Mouse (Mus musculus): ENCODE measurements around the gene Hps5.
A peak's percentile ranks its signal among the peaks of the same experiment; 100 is the strongest.

The Hps5 gene

DNA sequence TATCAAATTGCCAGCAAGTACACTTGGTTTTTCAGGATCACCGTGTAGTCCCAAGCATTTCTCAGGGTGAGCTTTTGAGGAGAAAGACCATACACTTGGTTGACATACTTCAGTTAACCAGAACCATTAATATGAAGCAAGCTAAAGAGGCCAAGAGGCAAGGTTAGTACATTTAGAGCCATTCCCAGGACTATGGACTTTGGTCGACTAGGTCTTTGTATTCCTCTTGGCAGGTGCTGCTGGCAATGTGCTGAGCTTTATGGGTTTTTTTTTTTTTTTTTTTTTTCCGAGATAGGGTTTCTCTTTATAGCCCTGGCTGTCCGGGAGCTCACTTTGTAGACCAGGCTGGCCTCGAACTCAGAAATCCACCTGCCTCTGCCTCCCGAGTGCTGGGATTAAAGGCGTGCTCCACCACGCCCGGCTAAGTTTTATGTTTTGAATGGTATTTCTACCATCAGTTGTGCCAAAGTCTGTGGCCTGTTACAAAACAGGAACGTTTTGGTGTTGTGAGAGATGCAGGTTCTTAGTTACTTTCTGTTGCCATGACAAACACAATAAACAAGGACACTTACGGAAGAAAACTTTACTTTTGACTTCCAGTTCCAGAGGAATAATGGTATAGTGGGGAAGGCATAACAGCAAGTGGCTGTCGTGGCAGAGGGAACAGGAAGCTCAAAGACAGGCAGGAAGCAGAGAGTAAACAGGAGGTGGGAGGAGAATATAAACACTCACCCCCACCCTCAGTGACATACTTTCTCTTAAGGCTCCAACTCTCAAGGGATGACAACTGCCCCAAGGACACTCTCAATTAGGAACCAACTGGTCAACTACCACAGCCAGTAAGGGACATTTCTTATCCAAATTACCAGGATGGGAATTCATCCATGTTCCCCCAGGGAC, 57.1 kb downstream of the Hps5 start:
- DNase-seq (ENCODE audit: low spot score in 2 of 2) = no peak

DNA sequence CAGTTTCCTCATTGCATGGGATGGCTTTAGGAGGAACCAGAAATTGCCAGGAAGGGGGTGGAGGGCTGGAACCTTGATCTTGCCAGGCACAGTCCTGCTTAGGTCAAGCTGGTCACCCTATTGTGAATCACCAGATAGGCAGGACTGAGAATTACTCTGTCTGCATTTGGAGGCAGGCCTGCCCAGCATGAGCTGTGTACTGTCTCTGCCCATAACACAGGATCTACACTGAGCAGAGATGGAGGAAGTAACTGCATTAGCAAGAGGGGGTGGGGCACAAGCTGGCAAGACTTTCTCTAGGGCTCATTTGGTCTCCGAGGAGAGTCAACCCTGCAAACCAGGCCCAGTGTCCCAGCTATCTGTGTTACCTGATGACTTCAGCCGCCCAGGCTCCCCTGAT, 60.9 kb downstream of the Hps5 start:
- no peak for DNase-seq (ENCODE audit: low spot score in 2 of 2)

DNA sequence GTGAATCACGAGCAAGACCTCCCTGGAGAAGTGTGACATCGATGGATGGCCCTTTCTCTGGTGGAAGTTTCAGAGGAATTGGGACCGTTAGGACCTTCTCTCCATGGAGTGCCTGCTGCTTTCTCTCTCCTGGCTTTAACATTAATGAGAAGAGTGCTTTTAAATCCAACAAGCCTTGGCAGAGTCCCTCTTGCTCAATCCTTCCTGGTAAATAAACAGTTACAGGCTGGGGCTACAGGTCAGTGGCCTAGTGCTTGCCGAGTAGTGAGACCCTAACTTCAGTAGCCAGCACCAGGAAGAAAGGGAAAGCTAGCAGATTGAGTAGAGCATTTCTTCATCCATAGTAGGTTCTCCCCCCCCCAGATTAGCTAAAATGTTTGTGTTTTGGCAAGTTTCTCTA, 63.4 kb downstream of the Hps5 start, which contains the start of gene Saa4:
Gene Saa4 (minus strand): TSS at position 146 of the 400 bp plus-strand sequence.
- DNase-seq (ENCODE audit: low spot score in 2 of 2) = no peak

DNA sequence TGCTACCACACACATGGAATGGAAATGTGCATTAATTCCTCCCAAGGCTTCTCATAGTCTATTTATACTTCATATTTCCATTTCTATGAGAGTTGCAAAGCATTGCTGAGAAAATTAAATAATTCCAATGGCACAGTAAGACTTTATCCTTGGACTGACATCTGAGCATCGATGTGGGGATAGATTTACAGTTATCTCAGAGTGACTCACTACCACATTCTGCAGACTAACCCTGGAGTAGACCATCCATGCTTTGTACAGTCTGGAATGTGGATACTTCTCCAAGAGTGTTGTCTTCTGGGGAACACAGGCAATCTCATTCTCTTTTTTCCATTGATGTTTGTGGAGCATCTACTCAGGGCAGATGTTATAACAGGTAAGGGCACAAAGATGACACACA, 68.3 kb downstream of the Hps5 start:
- no peak for DNase-seq (ENCODE audit: low spot score in 2 of 2)

- no peak for DNase-seq (ENCODE audit: low spot score in 2 of 2)
Observed at GRCm38 (mm10) chr7:46724396-46724795, 71.5 kb downstream of the Hps5 start.

DNA sequence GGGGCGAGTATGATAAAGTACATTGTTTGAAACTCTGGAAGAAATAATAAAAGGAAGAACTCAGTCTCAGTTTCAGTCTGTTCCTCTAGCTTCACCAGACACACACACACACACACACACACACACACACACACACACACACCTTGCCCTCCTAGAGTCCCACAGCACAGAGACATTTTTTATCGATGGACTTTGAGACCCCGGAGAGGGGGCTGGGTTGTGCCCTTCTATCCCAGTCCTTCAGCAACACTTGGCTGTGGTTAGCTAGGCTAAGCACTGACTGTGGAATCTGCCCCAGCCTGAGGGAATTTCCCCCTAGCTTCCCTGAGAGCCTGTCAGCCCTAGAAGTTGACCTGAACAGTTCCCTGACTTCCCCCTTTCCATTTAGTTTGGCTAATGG, 72.0 kb downstream of the Hps5 start:
- DNase-seq (ENCODE audit: low spot score in 2 of 2) = no peak

DNA sequence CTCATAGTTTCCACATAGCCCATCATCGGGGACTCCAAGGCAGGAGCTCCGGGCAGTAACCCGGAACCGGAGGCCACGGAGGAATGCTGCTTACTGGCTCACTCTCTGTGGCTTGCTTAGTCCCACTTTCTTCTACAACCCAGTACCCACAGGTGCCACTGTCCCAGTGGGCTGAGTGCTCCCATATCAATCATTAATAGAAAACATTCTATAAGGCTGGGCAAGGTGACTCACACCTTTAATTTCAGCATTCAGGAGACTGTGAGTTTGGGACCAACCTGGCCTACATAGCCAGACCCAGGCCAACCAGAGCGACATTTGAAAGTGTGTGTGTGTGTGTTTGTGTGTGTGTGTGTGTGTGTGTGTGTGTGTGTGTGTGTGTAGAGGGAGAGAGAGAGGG, 72.5 kb downstream of the Hps5 start:
- DNase-seq (ENCODE audit: low spot score in 2 of 2) = no peak

GRCm38 (mm10) chr7:46720460-46720859, 75.4 kb downstream of the Hps5 start:
- no peak for DNase-seq (ENCODE audit: low spot score in 2 of 2)

- DNase-seq (ENCODE audit: low spot score in 2 of 2) = no peak
Observed at GRCm38 (mm10) chr7:46719526-46719925, 76.3 kb downstream of the Hps5 start.

DNA sequence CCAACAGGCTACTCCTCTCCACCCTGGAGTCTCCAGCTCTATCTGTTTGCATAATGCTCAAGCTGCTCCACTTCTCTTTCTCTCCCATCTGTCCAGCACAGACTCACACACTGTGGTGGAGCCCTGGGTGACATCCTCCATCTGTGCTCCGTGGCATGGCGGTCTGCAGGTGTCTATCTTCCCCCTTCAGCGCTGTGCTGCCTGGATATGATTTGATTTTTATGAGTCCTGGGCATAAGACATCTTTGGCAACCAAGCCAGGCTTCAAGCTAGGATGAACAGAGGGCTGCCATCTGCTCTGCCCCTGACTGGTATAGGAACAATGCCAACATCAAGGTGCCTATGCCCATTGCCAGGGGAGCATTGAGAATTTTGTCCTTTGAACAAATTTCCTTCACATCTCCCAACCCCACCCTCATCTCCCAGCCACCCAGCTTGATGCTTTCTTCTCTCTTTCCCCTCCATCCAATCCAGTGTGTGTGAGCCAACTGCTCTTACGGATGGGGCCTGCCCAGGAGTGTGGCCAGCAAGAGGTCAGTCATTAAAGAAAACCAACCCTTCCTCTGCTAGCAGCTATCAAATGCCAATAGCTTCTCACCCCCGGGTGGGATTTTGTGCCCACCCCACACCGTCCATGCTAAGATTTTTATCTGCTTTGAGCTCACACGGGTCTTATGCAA, 77.1 kb downstream of the Hps5 start:
- peak in 1 of 2 experiments; percentile 37 for DNase-seq (ENCODE audit: low spot score in 2 of 2)

DNA sequence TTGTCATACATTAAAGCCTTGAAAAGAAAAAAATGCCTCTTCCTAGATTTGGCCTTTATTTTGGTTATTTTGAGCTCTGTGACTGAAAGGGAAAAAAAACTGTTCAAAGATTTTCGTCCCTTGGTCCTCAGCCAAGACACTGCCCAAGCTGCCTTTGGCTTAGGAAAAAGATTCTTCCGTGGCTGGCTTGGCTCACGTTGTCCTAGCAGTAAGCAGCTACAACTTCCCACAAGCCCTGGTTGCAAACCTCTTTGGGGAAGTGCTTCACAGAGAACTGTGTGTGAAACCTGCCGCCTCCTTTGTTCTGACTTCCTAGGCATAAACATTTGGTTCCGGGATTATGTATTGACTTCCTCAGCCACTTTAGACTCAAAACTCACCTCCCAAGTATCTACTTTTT, 79.0 kb downstream of the Hps5 start:
- DNase-seq (ENCODE audit: low spot score in 2 of 2) = no peak

DNA sequence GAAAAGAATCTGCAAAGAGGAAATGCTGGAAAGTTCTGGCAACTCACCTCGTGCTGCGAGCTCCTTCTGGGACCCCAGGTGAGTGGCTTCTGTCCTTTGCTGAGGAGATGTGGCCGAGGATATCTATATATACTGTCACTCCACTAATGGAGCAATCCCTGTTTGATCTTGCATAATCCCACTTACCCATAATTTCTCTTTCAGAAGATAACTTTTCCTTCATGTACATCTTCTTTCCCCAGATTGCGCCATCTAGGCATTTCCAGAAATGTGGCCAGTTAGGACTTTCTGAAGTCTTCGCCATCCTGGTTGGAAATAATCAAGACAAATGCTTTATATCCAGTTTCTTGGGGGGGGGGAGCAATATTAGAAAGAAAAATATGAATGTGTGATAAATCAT, 80.3 kb downstream of the Hps5 start, which contains the start of gene Saa3:
Gene Saa3 (minus strand): TSS at position 101 of the 400 bp plus-strand sequence.
- DNase-seq (ENCODE audit: low spot score in 2 of 2) = no peak

DNA sequence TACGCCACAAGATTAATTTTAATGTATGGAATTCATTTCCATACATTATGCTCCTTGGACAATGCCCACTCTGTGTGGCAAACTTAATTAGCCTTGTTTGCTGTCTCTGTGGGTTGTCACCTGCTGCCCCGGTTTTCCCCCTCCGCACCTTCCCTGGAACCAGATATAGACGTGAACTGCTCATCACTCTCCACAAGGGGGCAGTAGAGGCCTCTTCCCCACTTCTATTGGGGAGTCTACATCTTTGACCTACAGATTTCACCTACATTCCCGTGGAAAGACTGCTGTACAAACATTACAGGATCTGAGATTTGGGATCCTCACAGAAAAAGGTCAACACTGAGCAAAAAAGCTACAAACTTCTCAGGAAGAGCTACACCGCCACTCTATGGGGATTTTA, 81.3 kb downstream of the Hps5 start:
- DNase-seq (ENCODE audit: low spot score in 2 of 2) = peak in 1 of 2 experiments; percentile 68

GRCm38 (mm10) chr7:46712250-46712649, 83.6 kb downstream of the Hps5 start:
- DNase-seq (ENCODE audit: low spot score in 2 of 2) = no peak
